Mouse (Mus musculus): Measurements from ENCODE around the gene Mtg1.

Gene Mtg1

DNA sequence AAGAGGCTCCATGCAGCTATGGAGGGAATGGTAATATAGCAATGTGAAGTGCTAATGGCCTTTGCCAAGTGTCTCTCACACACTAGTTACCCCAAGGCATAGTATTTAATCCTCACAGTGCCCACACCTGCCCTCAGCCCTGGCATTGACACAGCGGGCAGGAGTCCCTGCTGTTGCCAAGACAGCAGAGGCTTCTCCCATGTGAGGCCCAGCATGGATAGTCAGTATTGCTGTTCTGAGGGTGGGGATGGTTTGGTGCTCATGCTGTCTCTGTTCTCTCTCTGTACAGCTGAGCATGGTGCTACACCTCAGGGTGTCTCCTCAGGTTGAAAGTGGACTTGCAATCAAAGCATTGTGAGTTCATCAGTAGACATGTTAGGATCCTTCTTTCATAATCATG lies 53.1 kb downstream of the Mtg1 start:
- DNase-seq: no peak

DNA sequence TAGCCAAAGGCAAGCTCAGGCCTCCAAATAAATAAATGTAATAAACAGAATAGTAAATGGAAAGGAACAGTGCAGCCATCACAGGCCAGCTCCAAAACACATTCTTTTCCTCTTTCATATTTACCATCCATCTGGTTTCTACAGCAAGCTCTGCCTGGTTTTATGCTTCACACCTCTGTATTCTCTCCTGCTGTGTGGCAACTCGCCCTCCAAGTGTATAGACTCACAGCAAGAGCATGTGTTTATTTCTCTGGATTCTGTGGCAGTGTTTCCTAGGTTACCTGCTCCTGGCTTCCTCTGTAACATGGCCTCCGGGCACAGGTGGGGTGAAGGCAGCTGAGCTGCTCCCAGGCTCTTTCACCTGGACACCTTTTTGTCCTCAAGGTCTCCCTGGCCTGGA lies 55.1 kb downstream of the Mtg1 start:
- DNase-seq: no peak

GRCm38 (mm10) chr7:140192851-140193250 lies 55.5 kb downstream of the Mtg1 start:
- DNase-seq: peak; percentile 18

GRCm38 (mm10) chr7:140194031-140194430 lies 56.7 kb downstream of the Mtg1 start:
- no peak for DNase-seq

DNA sequence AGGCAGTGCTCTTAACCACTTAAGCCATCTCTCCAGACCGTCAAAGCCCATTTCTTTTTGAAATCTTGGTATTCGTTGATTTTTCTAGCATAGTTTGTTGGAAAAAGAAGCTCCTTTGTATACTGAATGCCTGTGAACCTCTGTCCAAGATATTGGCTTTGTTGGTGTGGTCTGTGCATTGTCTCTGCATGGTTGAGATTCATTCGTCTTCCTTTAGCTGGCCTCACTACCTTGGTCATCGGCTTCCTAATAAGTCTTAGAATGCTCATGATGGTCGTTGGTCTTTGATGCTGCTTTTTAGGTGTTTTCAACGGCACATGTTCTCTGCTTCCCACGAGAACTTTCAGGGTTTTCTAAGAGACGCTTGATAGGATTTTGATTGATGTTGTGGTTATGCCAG lies 58.6 kb downstream of the Mtg1 start:
- no peak for DNase-seq

All from thymus, postnatal 14 days (tissue).